Mouse (Mus musculus) c-Kit-positive CD71-positive TER-119-positive erythroid progenitor cells, embryonic 14.5 days (primary cell): ENCODE data around the gene Insrr.

Experiments
- DNase-seq: peaks from one replicate; pipeline ENCODE4 v3.0.0-alpha.2; 2013; ENCODE audit warnings: low spot score

The Insrr gene

GRCm38 (mm10) chr3:87796736-87797334 is at the start of gene Insrr:
Gene Insrr (plus strand): TSS chr3:87796951.
- DNase-seq = no peak

- no peak for DNase-seq
These were observed 48.3 kb upstream of the Insrr start, which contains the start of gene Lrrc71 for GRCm38 (mm10) chr3:87748431-87748830. Gene Lrrc71 (minus strand): TSS chr3:87748625.

GRCm38 (mm10) chr3:87749036-87749435 is 47.7 kb upstream of the Insrr start:
- peak; percentile 9 for DNase-seq

GRCm38 (mm10) chr3:87749977-87750376 is 46.8 kb upstream of the Insrr start:
- no peak for DNase-seq

- no peak for DNase-seq
These were observed 44.2 kb upstream of the Insrr start for GRCm38 (mm10) chr3:87752567-87752966.

GRCm38 (mm10) chr3:87753829-87754228 is 42.9 kb upstream of the Insrr start:
- DNase-seq = no peak

GRCm38 (mm10) chr3:87755964-87756363 is 40.8 kb upstream of the Insrr start:
- DNase-seq = peak; percentile 9

GRCm38 (mm10) chr3:87756488-87756887 is 40.3 kb upstream of the Insrr start:
- DNase-seq = no peak

GRCm38 (mm10) chr3:87758641-87759040 is 38.1 kb upstream of the Insrr start:
- DNase-seq = no peak

- DNase-seq = no peak
These were observed 35.1 kb upstream of the Insrr start for GRCm38 (mm10) chr3:87761408-87762375.

GRCm38 (mm10) chr3:87763202-87763601 is 33.5 kb upstream of the Insrr start:
- DNase-seq = no peak

- DNase-seq = no peak
These were observed 33.0 kb upstream of the Insrr start for GRCm38 (mm10) chr3:87763683-87764289.

GRCm38 (mm10) chr3:87764506-87764905 is 32.2 kb upstream of the Insrr start:
- DNase-seq = no peak

- no peak for DNase-seq
These were observed 31.7 kb upstream of the Insrr start for GRCm38 (mm10) chr3:87765091-87765490.

GRCm38 (mm10) chr3:87765631-87766283 is 31.0 kb upstream of the Insrr start:
- DNase-seq = no peak

- DNase-seq = no peak
These were observed 30.5 kb upstream of the Insrr start for GRCm38 (mm10) chr3:87766284-87766667.

GRCm38 (mm10) chr3:87767764-87768163 is 29.0 kb upstream of the Insrr start:
- DNase-seq = no peak

- no peak for DNase-seq
These were observed 28.3 kb upstream of the Insrr start for GRCm38 (mm10) chr3:87768431-87768830.

GRCm38 (mm10) chr3:87768844-87769243 is 27.9 kb upstream of the Insrr start:
- DNase-seq = peak; percentile 34

- DNase-seq = no peak
These were observed 27.2 kb upstream of the Insrr start for GRCm38 (mm10) chr3:87769506-87769905.

- DNase-seq = peak; percentile 57
These were observed 26.5 kb upstream of the Insrr start for GRCm38 (mm10) chr3:87770280-87770679.

- DNase-seq = no peak
These were observed 25.7 kb upstream of the Insrr start for GRCm38 (mm10) chr3:87771088-87771487.
